In genomic region chr8:86585118-86585517, GRCm38 (mm10) we compare ENCODE assay signal across 8 mouse cellular contexts. TPM values are rescaled to one million over a fixed set of nuclear protein-coding genes. Genes with fewer than 3 reads are reported as not detected.
DNase-seq lines count a peak whose midpoint lies in the region; ATAC-seq and TF ChIP-seq lines count a peak whose summit lies in the region.

No protein-coding gene starts in this region.

- DNase-seq in CD4-positive helper T cell, adult 2 months (ENCODE audit: low read depth, low spot score), result peak; percentile 78
- DNase-seq in brain, embryonic 14.5 days (ENCODE audit: low read depth), result peak; percentile 96
- DNase-seq in liver, adult 2 months (ENCODE audit: extremely low read depth, low read depth, low spot score), result peak; percentile 65
- peak; percentile 58 to 62 for DNase-seq in spleen, postnatal 36 days (ENCODE audit: low spot score in 2 of 2)

- no peak for TF ChIP-seq POLR2A in brain, embryonic 14.5 days (IDR thresholded peaks at IDR 0.05; ENCODE audit: borderline replicate concordance, extremely low read depth, insufficient read depth, insufficient read length, poor library complexity, severe bottlenecking)
- no peak for TF ChIP-seq POLR2A in liver, adult 2 months (IDR thresholded peaks at IDR 0.05; ENCODE audit: extremely low read depth, insufficient read depth, low read length)

- H3K27ac ChIP-seq in heart, embryonic 12.5 days (ENCODE audit: poor library complexity, severe bottlenecking), result no peak overlapping the region
- H3K27ac ChIP-seq in kidney, embryonic 16.5 days (ENCODE audit: low read length), result no peak overlapping the region
- no peak overlapping the region for H3K27ac ChIP-seq in liver, adult 2 months (replicated peaks; ENCODE audit: insufficient read depth, low read depth, low read length)

- H3K9me3 ChIP-seq in heart, embryonic 12.5 days (replicated peaks), result no peaks in the 10 kb centered on the region
- H3K9me3 ChIP-seq in kidney, embryonic 16.5 days (ENCODE audit: low read length), result no peaks in the 10 kb centered on the region

- H3K79me2 ChIP-seq in liver, adult 2 months (ENCODE audit: control insufficient read depth, insufficient read depth, low read length), result peaks cover 3% of the 10 kb centered on the region; the same call in 1 of the 2 replicates

- no peak overlapping the region; the same call in 1 of the 2 replicates for H3K9ac ChIP-seq in heart, embryonic 12.5 days
- H3K9ac ChIP-seq in kidney, embryonic 16.5 days (replicated peaks; ENCODE audit: low read length), result no peak overlapping the region; the same call in 1 of the 2 replicates
- H3K9ac ChIP-seq in liver, adult 2 months (ENCODE audit: low read depth, low read length), result no peak overlapping the region

- H3K27me3 ChIP-seq in heart, embryonic 12.5 days (replicated peaks), result no peaks in the 10 kb centered on the region; the same call in 1 of the 2 replicates
- no peaks in the 10 kb centered on the region for H3K27me3 ChIP-seq in kidney, embryonic 16.5 days (ENCODE audit: insufficient read depth, low read length)
- H3K27me3 ChIP-seq in liver, adult 2 months (ENCODE audit: control insufficient read depth, insufficient read depth, low read length), result no peaks in the 10 kb centered on the region

- H3K4me1 ChIP-seq in heart, embryonic 12.5 days (replicated peaks), result no peaks in the 10 kb centered on the region
- H3K4me1 ChIP-seq in kidney, embryonic 16.5 days (ENCODE audit: insufficient read depth, low read length), result no peaks in the 10 kb centered on the region
- peaks cover 3% of the 10 kb centered on the region; the same call in 1 of the 2 replicates for H3K4me1 ChIP-seq in liver, adult 2 months (ENCODE audit: control insufficient read depth, insufficient read depth, low read length)

- H3K4me2 ChIP-seq in heart, embryonic 12.5 days, result peak overlapping the region; percentile 87
- H3K4me2 ChIP-seq in kidney, embryonic 16.5 days (replicated peaks; ENCODE audit: low read depth, low read length), result peak overlapping the region; percentile 55

- no peaks in the 10 kb centered on the region for H3K36me3 ChIP-seq in heart, embryonic 12.5 days
- H3K36me3 ChIP-seq in kidney, embryonic 16.5 days (ENCODE audit: insufficient read depth, low read length), result no peaks in the 10 kb centered on the region
- H3K36me3 ChIP-seq in liver, adult 2 months (ENCODE audit: control insufficient read depth, insufficient read depth, low read length), result no peaks in the 10 kb centered on the region

- TF ChIP-seq CTCF in brain, embryonic 14.5 days (IDR thresholded peaks at IDR 0.05; ENCODE audit: borderline replicate concordance, extremely low read depth, insufficient read depth, insufficient read length), result peak; percentile 86
- peak; percentile 60; the same call in 1 of the 2 replicates for TF ChIP-seq CTCF in liver, adult 2 months (IDR thresholded peaks at IDR 0.05; ENCODE audit: low read depth, low read length)

- 6% methylated on average over 11 of the region's 11 CpGs for WGBS in heart, embryonic 12.5 days
- WGBS in kidney, embryonic 16.5 days, result 4% methylated on average over 11 of the region's 11 CpGs
- 3% methylated on average over 11 of the region's 11 CpGs for WGBS in liver, adult 2 months

- peak overlapping the region; percentile 57 for H3K4me3 ChIP-seq in heart, embryonic 12.5 days
- H3K4me3 ChIP-seq in kidney, embryonic 16.5 days (ENCODE audit: low read length), result peak overlapping the region; percentile 41
- no peak overlapping the region for H3K4me3 ChIP-seq in liver, adult 2 months (ENCODE audit: insufficient read depth, low read depth, low read length)

- peak; percentile 69 for ATAC-seq in erythroblast, adult 5-6 weeks (replicated peaks; ENCODE audit: low FRiP score, poor library complexity, severe bottlenecking)
- 0 out of 2 replicates have a peak, but pooled peaks have one; percentile 36 for ATAC-seq in heart, embryonic 12.5 days (ENCODE audit: insufficient number of reproducible peaks, low FRiP score)
- ATAC-seq in kidney, embryonic 16.5 days (ENCODE audit: low FRiP score, low TSS enrichment), result peak; percentile 80; the same call in 1 of the 2 replicates
- peak; percentile 62; the same call in 1 of the 2 replicates for ATAC-seq in monocyte, adult 5-6 weeks (replicated peaks; ENCODE audit: insufficient number of reproducible peaks, low FRiP score, low TSS enrichment, poor library complexity, severe bottlenecking)

RNA-seq across cellular contexts. Expression of gene Abcc12, which starts 4.6 kb away (rescaled TPM):
- polyA plus RNA-seq in brain, embryonic 14.5 days (2012; rRNA removed), result 0.23 and 0.52 TPM in 2 replicates
- total RNA-seq in erythroblast, adult 5-6 weeks (2015; ENCODE audit: low replicate concordance), result not detected in 2 replicates
- not detected in 2 replicates for total RNA-seq in erythroblast, adult 5-6 weeks (2017; ENCODE audit: low replicate concordance)
- not detected in 2 replicates for polyA plus RNA-seq in heart, embryonic 12.5 days (2016; fragmentation: Nextera tagmentation; extraction: Ambion mirVana)
- 0.05 and 0.06 TPM in 2 replicates for polyA plus RNA-seq in kidney, embryonic 16.5 days (2015; fragmentation: Nextera tagmentation; extraction: Ambion mirVana)
- total RNA-seq in liver, adult 2 months (2014; rRNA removed), result 0.18 and 0.81 TPM in 2 replicates
- polyA plus RNA-seq in liver, adult 2 months (2012; rRNA removed), result 0.21 TPM in 1 of 2 replicates, not detected in the other
- total RNA-seq in monocyte, adult 5-6 weeks (2017), result not detected in 3 replicates

RNA-seq across cellular contexts. Expression of gene Lonp2, which starts 38.7 kb away (rescaled TPM):
- 45.2 and 53.5 TPM in 2 replicates for polyA plus RNA-seq in brain, embryonic 14.5 days (2012; rRNA removed)
- 8.3 and 18.8 TPM in 2 replicates for total RNA-seq in erythroblast, adult 5-6 weeks (2015; ENCODE audit: low replicate concordance)
- 15.8 and 22.2 TPM in 2 replicates for total RNA-seq in erythroblast, adult 5-6 weeks (2017; ENCODE audit: low replicate concordance)
- polyA plus RNA-seq in heart, embryonic 12.5 days (2016; fragmentation: Nextera tagmentation; extraction: Ambion mirVana), result 69.9 and 78.1 TPM in 2 replicates
- 74.9 and 77.6 TPM in 2 replicates for polyA plus RNA-seq in kidney, embryonic 16.5 days (2015; fragmentation: Nextera tagmentation; extraction: Ambion mirVana)
- 244 and 308 TPM in 2 replicates for total RNA-seq in liver, adult 2 months (2014; rRNA removed)
- 278 and 299 TPM in 2 replicates for polyA plus RNA-seq in liver, adult 2 months (2012; rRNA removed)
- total RNA-seq in monocyte, adult 5-6 weeks (2017), result 61.5 to 94.5 TPM (median 63.1 TPM) in 3 replicates
